Mouse (Mus musculus): Measurements from ENCODE around the gene Fgf14. TPM values are rescaled to one million over a fixed set of nuclear protein-coding genes. Genes with fewer than 3 reads are reported as not detected.

Gene Fgf14
- total and polyA plus RNA-seq, 3 experiments: not detected

- TF ChIP-seq USF1 (IDR thresholded peaks at IDR 0.05; ENCODE audit: low read depth, low read length) (no peak), CHD1 (IDR thresholded peaks at IDR 0.05; ENCODE audit: low read depth, low read length) (no peak), ZNF384 (IDR thresholded peaks at IDR 0.05; ENCODE audit: low read depth, low read length) (no peak), POLR2AphosphoS5 (IDR thresholded peaks at IDR 0.05; ENCODE audit: borderline replicate concordance, low read depth, low read length) (no peak), SIN3A (IDR thresholded peaks at IDR 0.05; ENCODE audit: low read length) (no peak), ELF1 (IDR thresholded peaks at IDR 0.05; ENCODE audit: low read depth, low read length) (no peak), UBTF (IDR thresholded peaks at IDR 0.05; ENCODE audit: borderline replicate concordance, insufficient read depth, low read depth, low read length) (no peak), RAD21 (IDR thresholded peaks at IDR 0.05; ENCODE audit: low read depth, low read length) (no peak), NELFE (IDR thresholded peaks at IDR 0.05; ENCODE audit: low read depth, low read length) (no peak), NRF1 (IDR thresholded peaks at IDR 0.05; ENCODE audit: insufficient read depth, low read depth, low read length, poor library complexity, severe bottlenecking) (no peak), BHLHE40 (IDR thresholded peaks at IDR 0.05; ENCODE audit: borderline replicate concordance, low read depth, low read length) (no peak), TCF12 (IDR thresholded peaks at IDR 0.05; ENCODE audit: low read depth, low read length) (no peak), USF2 (IDR thresholded peaks at IDR 0.05; ENCODE audit: borderline replicate concordance in 1 of 2, insufficient read depth in 1 of 2, low read depth in 1 of 2, low read length in 2 of 2) (no peak), ZKSCAN1 (IDR thresholded peaks at IDR 0.05; ENCODE audit: low read depth, low read length) (no peak), MAZ (IDR thresholded peaks at IDR 0.05; ENCODE audit: low read depth, low read length) (no peak), JUND (IDR thresholded peaks at IDR 0.05; ENCODE audit: low read depth, low read length) (no peak), MXI1 (IDR thresholded peaks at IDR 0.05; ENCODE audit: low read depth, low read length) (no peak), CTCF (IDR thresholded peaks at IDR 0.05 in 2 of 3, conservative IDR thresholded peaks at IDR 0.05 in 1 of 3; ENCODE audit: control insufficient read depth in 1 of 3, insufficient read depth in 1 of 3, low read depth in 2 of 3, low read length in 3 of 3, poor library complexity in 1 of 3, severe bottlenecking in 1 of 3) (no peak), POLR2A (IDR thresholded peaks at IDR 0.05; ENCODE audit: control insufficient read depth in 1 of 2, insufficient read depth in 1 of 2, low read depth in 1 of 2, low read length in 2 of 2, poor library complexity in 1 of 2) (no peak), ZC3H11A (IDR thresholded peaks at IDR 0.05; ENCODE audit: low read depth, low read length) (no peak)
- H3K27ac ChIP-seq (ENCODE audit: control insufficient read depth, low read depth, low read length): no peak overlapping the region
- DNase-seq (ENCODE audit: low read depth, low spot score): no peak
These were observed 34.1 kb downstream of the Fgf14 start for GRCm38 (mm10) chr14:124642822-124643221.

GRCm38 (mm10) chr14:124634881-124635280, 42.0 kb downstream of the Fgf14 start:
- Histone ChIP-seq H3K27ac (ENCODE audit: control insufficient read depth, low read depth, low read length) (no peak overlapping the region), H3K9ac (ENCODE audit: control insufficient read depth, low read depth, low read length, poor library complexity, severe bottlenecking) (no peak overlapping the region), H3K36me3 (ENCODE audit: control insufficient read depth in 1 of 2, insufficient read depth in 2 of 2, low read length in 2 of 2) (no peaks in the 10 kb centered on the region), H3K27me3 (ENCODE audit: control insufficient read depth in 1 of 2, insufficient read depth in 2 of 2, low read length in 2 of 2) (no peaks in the 10 kb centered on the region), H3K79me2 (ENCODE audit: control insufficient read depth, insufficient read depth, low read length, poor library complexity) (no peaks in the 10 kb centered on the region), H3K4me3 (ENCODE audit: control insufficient read depth in 1 of 2, insufficient read depth in 1 of 2, low read depth in 2 of 2, low read length in 2 of 2) (no peak overlapping the region), H3K9me3 (replicated peaks; ENCODE audit: insufficient read depth, low read length) (no peaks in the 10 kb centered on the region), H3K4me1 (ENCODE audit: control insufficient read depth in 1 of 2, insufficient read depth in 2 of 2, low read length in 2 of 2) (no peaks in the 10 kb centered on the region)
- DNase-seq (ENCODE audit: low read depth, low spot score): no peak
- TF ChIP-seq ELF1 (IDR thresholded peaks at IDR 0.05; ENCODE audit: low read depth, low read length) (no peak), RAD21 (IDR thresholded peaks at IDR 0.05; ENCODE audit: low read depth, low read length) (no peak), MAZ (IDR thresholded peaks at IDR 0.05; ENCODE audit: low read depth, low read length) (no peak), MEF2A (IDR thresholded peaks at IDR 0.05; ENCODE audit: extremely low read depth, insufficient replicate concordance, low read depth, low read length, poor library complexity, severe bottlenecking) (no peak), ZNF384 (IDR thresholded peaks at IDR 0.05; ENCODE audit: low read depth, low read length) (no peak), MYC (IDR thresholded peaks at IDR 0.05; ENCODE audit: low read depth, low read length) (no peak), ZC3H11A (IDR thresholded peaks at IDR 0.05; ENCODE audit: low read depth, low read length) (no peak), UBTF (IDR thresholded peaks at IDR 0.05; ENCODE audit: borderline replicate concordance, insufficient read depth, low read depth, low read length) (no peak), NRF1 (IDR thresholded peaks at IDR 0.05; ENCODE audit: insufficient read depth, low read depth, low read length, poor library complexity, severe bottlenecking) (no peak), E2F4 (IDR thresholded peaks at IDR 0.05; ENCODE audit: borderline replicate concordance, low read depth, low read length) (no peak), POLR2A (IDR thresholded peaks at IDR 0.05; ENCODE audit: control insufficient read depth in 1 of 2, insufficient read depth in 1 of 2, low read depth in 1 of 2, low read length in 2 of 2, poor library complexity in 1 of 2) (no peak), POLR2AphosphoS5 (IDR thresholded peaks at IDR 0.05; ENCODE audit: borderline replicate concordance, low read depth, low read length) (no peak), MAX (IDR thresholded peaks at IDR 0.05; ENCODE audit: low read length) (no peak), ZKSCAN1 (IDR thresholded peaks at IDR 0.05; ENCODE audit: low read depth, low read length) (no peak), SIN3A (IDR thresholded peaks at IDR 0.05; ENCODE audit: low read length) (no peak)

More at GRCm38 (mm10) chr14:124642822-124643221, 34.1 kb downstream of the Fgf14 start:
- H3K9ac ChIP-seq (ENCODE audit: control insufficient read depth, low read depth, low read length, poor library complexity, severe bottlenecking): no peak overlapping the region
- H3K27me3 ChIP-seq (ENCODE audit: control insufficient read depth in 1 of 2, insufficient read depth in 2 of 2, low read length in 2 of 2): no peaks in the 10 kb centered on the region
- no peaks in the 10 kb centered on the region for H3K9me3 ChIP-seq (replicated peaks; ENCODE audit: insufficient read depth, low read length)
- H3K4me3 ChIP-seq (ENCODE audit: control insufficient read depth in 1 of 2, insufficient read depth in 1 of 2, low read depth in 2 of 2, low read length in 2 of 2): no peak overlapping the region
- H3K4me1 ChIP-seq (ENCODE audit: control insufficient read depth in 1 of 2, insufficient read depth in 2 of 2, low read length in 2 of 2): no peaks in the 10 kb centered on the region
- no peaks in the 10 kb centered on the region for H3K79me2 ChIP-seq (ENCODE audit: control insufficient read depth, insufficient read depth, low read length, poor library complexity)
- no peaks in the 10 kb centered on the region for H3K36me3 ChIP-seq (ENCODE audit: control insufficient read depth in 1 of 2, insufficient read depth in 2 of 2, low read length in 2 of 2)

All from MEL (cell line).